Mouse (Mus musculus): ENCODE measurements at regions not wholly inside any gene's neighbourhood (a gene's known extent, or its start where the extent isn't known, plus 50 kb on each side); places are given as distances from the start of the nearest gene placed in this dataset.

DNA sequence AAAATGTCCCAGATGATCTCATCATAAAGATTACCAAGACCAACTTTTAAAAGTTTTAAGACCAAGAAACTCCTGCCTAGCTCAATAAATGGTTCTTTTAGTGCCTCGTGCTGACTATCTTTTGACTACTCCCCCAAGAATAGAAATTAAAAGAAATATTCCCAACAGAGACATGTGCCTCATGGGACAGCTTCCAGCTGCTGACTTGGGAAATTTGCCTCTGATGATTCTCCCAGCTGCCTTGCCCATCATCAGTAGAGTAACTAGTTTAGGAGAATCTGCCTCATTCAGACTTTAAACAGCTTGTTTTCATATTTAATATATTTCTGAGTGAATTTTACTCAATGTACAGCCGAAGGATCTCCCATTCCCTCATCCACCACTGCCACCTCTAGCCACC lies 168.7 kb upstream of the Ntm start:
- TF ChIP-seq HCFC1 (IDR thresholded peaks at IDR 0.05; ENCODE audit: borderline replicate concordance, insufficient read depth, low read length) (no peak), ZC3H11A (IDR thresholded peaks at IDR 0.05; ENCODE audit: borderline replicate concordance, low read depth, low read length) (no peak), CHD2 (IDR thresholded peaks at IDR 0.05; ENCODE audit: low read depth, low read length) (no peak), MAFK (IDR thresholded peaks at IDR 0.05; ENCODE audit: insufficient read depth, low read depth, low read length) (no peak), ZNF384 (IDR thresholded peaks at IDR 0.05; ENCODE audit: low read depth, low read length) (no peak)

Measured in ES-E14 (cell line).